Mouse (Mus musculus) cerebellum, postnatal 10 days (tissue): ENCODE data around the gene Abca2.

Experiments used
- DNase-seq, 2 experiments: peaks; one replicate each; pipeline ENCODE4 v3.0.0; 2021; ENCODE audit warnings: mixed read lengths in 2 of 2

Gene Abca2

DNA sequence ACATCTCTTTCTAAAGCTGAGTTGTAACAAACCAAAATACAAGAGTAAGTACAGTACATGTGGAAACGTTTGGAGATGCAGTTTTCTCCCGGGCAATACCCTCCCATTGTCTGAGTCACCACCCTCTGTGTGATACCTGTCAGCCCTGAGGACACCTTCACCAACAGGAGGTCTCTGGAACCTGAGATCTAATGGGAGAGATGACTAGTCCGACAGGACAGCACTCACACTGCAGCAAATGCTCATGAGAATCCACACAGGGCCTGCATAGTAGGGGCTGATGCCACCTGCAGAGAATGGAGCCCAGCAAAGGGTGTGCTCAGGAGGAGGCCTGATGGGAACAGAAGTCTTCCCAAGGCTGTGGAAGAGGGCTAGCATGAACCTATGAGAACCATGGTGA lies 32.9 kb downstream of the Abca2 start:
- DNase-seq: peak in 1 of 2 experiments; percentile 32

DNA sequence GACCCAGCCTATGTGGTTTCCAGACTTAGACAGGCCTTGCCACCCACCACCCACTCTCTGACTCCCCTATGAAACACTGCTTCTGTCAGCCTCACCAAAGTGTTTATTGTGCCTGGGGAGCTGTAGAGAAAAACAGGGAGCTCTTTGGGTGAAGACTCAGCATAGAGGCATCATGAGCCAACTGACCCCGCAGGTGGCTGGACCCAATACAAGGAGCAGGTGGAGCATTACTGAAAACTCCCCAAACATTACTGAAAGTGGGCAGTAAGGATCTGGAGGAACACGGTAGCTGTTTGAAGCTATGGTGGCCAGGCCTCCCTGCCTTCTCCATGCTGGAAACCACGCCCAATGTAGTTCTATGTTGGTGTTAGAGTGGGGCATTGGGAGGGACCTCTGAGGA lies 35.1 kb downstream of the Abca2 start:
- DNase-seq: peak; percentile 60 to 71

- no peak for DNase-seq
Measured at GRCm38 (mm10) chr2:25465256-25465655, 36.8 kb downstream of the Abca2 start.

- peak; percentile 59 to 65 for DNase-seq
Measured at GRCm38 (mm10) chr2:25465816-25466635, 37.5 kb downstream of the Abca2 start.

GRCm38 (mm10) chr2:25467606-25468303 lies 39.3 kb downstream of the Abca2 start:
- DNase-seq: no peak

- peak; percentile 92 to 94 for DNase-seq
Measured at GRCm38 (mm10) chr2:25468962-25469915, 40.7 kb downstream of the Abca2 start.

- no peak for DNase-seq
Measured at GRCm38 (mm10) chr2:25469969-25470368, 41.5 kb downstream of the Abca2 start, which contains the start of gene Ptgds. Ptgds (minus strand) TSS chr2:25470046.

DNA sequence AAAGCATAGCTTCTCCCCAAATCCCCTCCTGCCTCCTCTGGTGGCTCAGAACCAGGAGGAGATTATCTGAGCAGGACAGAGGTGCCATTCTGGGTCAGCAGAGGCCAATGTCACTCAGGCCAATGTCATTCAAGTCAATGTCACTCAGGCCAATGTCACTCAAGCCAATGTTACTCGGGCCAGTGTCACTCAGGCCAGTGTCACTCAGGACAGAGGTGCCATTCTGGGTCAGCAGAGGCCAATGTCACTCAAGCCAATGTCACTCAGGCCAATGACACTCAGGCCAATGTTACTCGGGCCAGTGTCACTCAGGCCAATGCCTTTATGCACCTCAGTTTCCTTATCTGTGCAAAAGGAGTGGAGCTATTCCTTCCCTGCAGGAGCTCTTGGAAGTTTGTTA lies 44.0 kb downstream of the Abca2 start:
- DNase-seq: no peak

GRCm38 (mm10) chr2:25477541-25477940 lies 49.0 kb downstream of the Abca2 start:
- no peak for DNase-seq

DNA sequence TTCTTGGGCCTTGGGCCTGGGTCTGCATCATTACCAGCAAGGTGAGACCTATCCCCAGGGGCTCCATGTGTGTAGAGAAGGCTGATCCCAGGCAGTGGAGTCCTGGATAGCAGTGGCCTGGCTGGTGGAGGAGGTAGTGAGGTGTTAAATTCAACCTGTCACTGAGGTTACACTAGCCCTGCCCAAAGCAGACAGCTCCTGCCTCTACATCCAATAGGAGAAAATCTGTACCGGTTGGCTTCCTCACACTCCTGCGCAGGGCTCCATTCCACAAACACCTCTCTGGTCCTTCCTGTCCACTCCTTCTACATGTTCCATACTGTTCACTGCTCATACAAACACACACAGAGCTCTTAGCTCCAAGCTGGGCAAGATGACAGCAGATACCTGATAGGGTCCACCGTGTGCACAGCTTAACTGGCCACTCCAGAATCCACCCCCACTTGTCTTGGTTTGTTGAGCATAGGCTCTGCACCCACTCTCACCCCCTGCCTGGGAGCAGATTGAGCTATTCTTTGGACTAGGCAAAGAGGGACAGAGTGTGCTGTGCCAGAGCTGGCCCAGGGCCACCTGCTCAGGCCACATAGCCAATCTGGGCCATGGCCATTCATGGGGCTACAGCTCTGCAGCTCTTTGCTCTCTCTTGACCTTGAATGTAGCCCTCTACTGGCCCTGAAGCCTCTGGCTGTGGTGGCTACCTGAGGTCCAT lies 49.6 kb downstream of the Abca2 start:
- DNase-seq: peak; percentile 95 to 97

GRCm38 (mm10) chr2:25479551-25480311 lies 51.2 kb downstream of the Abca2 start:
- no peak for DNase-seq

DNA sequence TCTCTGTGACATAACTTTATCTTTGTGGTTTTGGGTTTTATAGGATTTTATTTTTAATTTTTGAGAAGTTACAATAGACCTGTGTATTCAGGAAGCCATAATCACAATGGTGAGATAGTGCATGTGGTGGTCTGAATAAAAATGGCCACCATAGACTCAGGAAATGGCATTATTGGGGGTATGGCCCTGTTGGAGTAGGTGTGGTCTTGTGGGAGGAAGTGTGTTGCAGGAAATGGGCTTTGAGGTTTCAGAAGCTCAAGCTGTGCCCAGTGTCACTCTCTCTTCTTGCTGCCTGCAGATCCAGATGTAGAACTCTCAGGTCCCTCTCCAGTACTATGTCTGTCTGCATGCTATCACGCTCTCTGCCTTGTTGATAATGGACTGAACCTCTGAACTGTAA lies 52.0 kb downstream of the Abca2 start:
- no peak for DNase-seq

- peak; percentile 68 to 74 for DNase-seq
Measured at GRCm38 (mm10) chr2:25482969-25483368, 54.5 kb downstream of the Abca2 start.

DNA sequence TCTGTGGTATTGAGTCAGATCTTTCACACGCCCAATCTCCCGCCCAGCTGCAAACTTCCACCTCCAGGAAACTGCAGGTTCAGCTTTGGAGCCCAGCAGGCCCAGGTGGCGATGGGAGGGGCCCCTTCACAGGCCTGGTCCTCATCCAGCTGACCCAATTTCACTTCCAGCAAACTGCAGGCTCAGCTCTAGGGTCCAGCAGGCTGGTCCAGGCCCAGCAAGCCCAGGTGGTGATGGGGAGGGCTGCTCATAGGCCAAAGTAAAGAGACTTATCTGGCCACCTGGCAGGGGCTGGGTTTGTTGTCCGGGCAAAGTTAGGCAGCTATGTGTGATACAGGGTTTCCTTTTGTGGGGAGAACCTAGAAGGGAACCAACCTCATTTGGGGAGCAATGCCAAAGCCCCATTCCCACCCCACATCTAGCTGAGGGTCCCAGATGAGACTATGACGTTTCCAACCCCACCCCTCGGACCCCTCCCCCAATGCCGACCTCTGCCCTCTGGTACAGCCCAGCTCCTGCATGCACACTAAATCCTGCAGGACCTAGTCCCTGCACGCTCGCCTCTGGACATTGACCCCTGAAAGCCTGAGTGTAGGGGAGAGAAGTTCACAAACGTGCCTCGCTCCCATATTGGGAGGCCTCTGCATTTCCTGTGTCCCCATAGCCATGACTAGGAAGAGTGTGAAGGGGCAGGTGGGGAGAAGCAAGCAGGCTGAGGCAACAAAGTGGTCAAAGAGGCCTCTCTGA lies 56.6 kb downstream of the Abca2 start:
- peak; percentile 95 for DNase-seq

GRCm38 (mm10) chr2:25487965-25488670 lies 59.6 kb downstream of the Abca2 start:
- DNase-seq: no peak

GRCm38 (mm10) chr2:25488671-25489068 lies 60.2 kb downstream of the Abca2 start:
- DNase-seq: no peak

DNA sequence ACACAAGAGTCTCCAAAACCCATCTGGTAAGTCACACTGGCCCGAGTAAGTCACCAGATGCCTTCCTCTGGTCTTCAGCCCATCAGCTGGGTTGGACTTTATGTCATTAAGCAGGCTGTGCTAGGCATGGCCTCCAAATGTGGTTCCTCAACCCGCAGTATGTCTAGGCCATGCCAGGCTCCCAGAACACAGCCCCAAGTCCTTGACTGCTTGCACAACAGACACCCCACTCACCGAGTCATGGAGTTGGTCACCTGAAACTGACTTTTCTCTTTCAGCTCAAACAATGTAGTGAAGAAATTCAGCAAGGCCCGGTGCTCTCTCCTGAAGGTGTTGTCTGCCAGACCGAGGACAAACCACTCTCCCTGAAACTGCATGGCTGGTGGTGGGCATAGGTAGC lies 64.5 kb downstream of the Abca2 start:
- DNase-seq: no peak

- DNase-seq: peak; percentile 70 to 72
Measured at GRCm38 (mm10) chr2:25493476-25493961, 65.0 kb downstream of the Abca2 start, which contains the start of gene Lcn12. Lcn12 (minus strand) TSS chr2:25493911.

DNA sequence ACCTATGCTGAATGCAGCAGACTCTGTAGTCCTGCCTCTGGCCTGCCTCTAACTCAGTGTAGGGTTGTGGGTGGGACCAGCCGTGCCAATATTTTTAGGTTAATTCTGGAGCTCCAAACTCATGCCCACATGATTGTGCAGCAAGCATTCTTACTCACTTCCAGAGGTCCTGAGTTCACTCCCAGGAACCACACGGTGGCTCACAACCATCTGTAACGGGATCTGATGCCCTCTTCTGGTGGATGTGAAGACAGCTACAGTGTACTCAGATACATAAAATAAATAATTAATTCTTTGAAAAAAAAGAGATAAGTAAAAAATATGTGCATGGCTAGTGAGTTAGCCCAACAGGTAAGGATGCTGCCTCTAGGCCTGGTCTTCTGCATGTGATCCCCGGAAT lies 68.0 kb downstream of the Abca2 start:
- DNase-seq: peak; percentile 50 to 68
